Mouse (Mus musculus): ENCODE data around the gene Pygo1. TPM values are rescaled to one million over a fixed set of nuclear protein-coding genes. Genes with fewer than 3 reads are reported as not detected.

Gene Pygo1
- polyA plus RNA-seq, 1 experiment from 2014 or later, result 11.5 TPM

DNA sequence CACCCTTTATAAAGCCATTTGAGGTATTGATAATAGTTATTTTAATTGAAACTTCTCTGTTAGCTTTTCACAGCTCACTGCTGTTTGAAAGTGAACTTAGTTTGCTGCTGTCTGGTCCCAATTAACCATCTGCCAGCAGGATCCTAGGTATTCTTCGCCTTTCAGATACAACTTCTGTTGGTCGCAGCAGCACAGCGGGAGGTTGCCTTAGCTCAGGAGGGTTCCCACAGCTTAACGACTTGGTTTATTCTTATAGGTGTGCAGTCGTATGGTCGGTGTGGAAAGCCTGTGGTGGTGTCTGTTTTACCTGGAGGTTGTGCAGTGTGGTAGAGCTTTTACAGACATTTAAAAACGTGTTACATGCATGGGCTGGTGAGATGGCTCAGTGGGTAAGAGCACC lies 71.4 kb downstream of the Pygo1 start:
- WGBS, result 41% methylated on average over 7 of the region's 7 CpGs
- no peak overlapping the region for H3K9ac ChIP-seq (replicated peaks)
- no peaks in the 10 kb centered on the region for H3K9me3 ChIP-seq

DNA sequence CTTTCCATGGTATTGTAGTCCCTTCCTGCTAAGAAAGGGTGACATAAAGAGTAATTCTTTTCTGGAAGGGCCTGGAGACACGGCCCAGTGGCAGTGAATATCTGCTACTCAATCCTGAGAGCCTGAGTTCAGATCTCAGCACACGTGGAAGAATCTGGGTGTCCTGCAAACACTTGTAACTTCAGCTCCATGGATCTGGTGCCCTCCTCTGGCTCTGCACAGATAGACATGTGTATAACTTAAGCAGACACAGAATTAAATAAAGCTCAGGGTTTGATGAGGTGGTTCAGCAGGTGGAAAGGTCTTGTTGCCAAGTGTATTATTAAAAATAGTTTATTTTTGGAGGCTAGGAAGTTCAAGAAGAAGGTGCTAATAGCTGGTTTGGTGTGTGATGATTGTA lies 75.0 kb downstream of the Pygo1 start:
- ATAC-seq (ENCODE audit: insufficient number of reproducible peaks, insufficient read depth, low FRiP score, low TSS enrichment, low read depth), result no peak
- H3K4me1 ChIP-seq (replicated peaks), result no peaks in the 10 kb centered on the region
- no peak overlapping the region for H3K4me2 ChIP-seq
- no peak overlapping the region for H3K4me3 ChIP-seq (replicated peaks)
- H3K9ac ChIP-seq (replicated peaks), result no peak overlapping the region
- no peaks in the 10 kb centered on the region for H3K27me3 ChIP-seq
- 78% methylated on average over 2 of the region's 2 CpGs for WGBS
- no peak overlapping the region for H3K27ac ChIP-seq
- H3K36me3 ChIP-seq, result peaks cover under 1% of the 10 kb centered on the region; the same call in 1 of the 2 replicates
- no peaks in the 10 kb centered on the region for H3K9me3 ChIP-seq

More for the DNA sequence above, 71.4 kb downstream of the Pygo1 start:
- H3K4me3 ChIP-seq (replicated peaks), result no peak overlapping the region
- no peaks in the 10 kb centered on the region for H3K27me3 ChIP-seq
- H3K4me2 ChIP-seq, result no peak overlapping the region
- H3K4me1 ChIP-seq (replicated peaks), result no peaks in the 10 kb centered on the region
- ATAC-seq (ENCODE audit: insufficient number of reproducible peaks, insufficient read depth, low FRiP score, low TSS enrichment, low read depth), result no peak
- H3K36me3 ChIP-seq, result no peaks in the 10 kb centered on the region
- H3K27ac ChIP-seq, result no peak overlapping the region

DNA sequence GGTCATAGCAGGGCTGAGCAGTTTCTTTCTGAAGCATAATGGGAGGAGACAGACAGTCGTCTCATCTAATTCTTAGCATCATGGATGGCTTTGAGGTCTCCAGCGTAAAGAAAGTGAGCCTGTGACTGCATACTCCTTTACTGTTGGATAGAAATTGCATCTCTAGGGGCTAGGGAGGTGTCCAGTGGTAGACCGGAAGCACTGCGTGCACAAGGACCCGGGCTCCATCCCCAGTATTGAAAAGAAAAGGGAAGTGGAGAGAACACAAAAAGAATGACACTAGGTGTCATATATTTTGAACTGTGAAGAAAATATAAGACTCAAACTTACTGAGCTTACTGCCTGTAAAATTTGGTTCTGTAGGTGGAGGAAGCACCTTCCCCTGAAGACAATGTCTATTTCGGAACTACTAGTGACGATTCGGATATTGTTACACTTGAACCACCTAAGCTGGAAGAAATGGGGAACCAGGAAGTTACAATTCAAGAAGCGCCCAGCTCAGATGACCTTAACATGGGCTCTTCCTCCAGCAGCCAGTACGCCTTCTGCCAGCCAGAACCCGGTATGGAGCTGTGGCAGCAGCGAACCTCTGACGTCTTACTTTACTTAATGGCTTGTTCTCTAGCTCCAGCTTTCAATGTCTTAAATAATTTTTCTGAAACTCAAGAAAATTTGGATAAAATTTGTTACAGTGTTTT lies 76.0 kb downstream of the Pygo1 start:
- Histone ChIP-seq H3K9ac (replicated peaks) (no peak overlapping the region), H3K36me3 (peaks cover 5% of the 10 kb centered on the region; the same call in 1 of the 2 replicates), H3K27ac (no peak overlapping the region), H3K4me3 (replicated peaks) (no peak overlapping the region), H3K4me2 (no peak overlapping the region), H3K4me1 (replicated peaks) (no peaks in the 10 kb centered on the region), H3K9me3 (no peaks in the 10 kb centered on the region), H3K27me3 (no peaks in the 10 kb centered on the region)
- WGBS, result 87% methylated on average over 13 of the region's 13 CpGs
- ATAC-seq (ENCODE audit: insufficient number of reproducible peaks, insufficient read depth, low FRiP score, low TSS enrichment, low read depth), result no peak

Other genes starting within 250 kb of the Pygo1 start
- gene Prtg, start 118.8 kb upstream of the Pygo1 start, polyA plus RNA-seq (2016; fragmentation: Nextera tagmentation; extraction: Ambion mirVana), result 0.91 and 0.95 TPM in 2 replicates
- 1.2 and 1.6 TPM in 2 replicates for gene Dyx1c1, start 33.1 kb downstream of the Pygo1 start, polyA plus RNA-seq (2016; fragmentation: Nextera tagmentation; extraction: Ambion mirVana)
- not detected in 2 replicates for gene Gm44503, start 33.2 kb downstream of the Pygo1 start, polyA plus RNA-seq (2016; fragmentation: Nextera tagmentation; extraction: Ambion mirVana)
- 12.6 and 13.2 TPM in 2 replicates for gene Ccpg1os, start 59.7 kb downstream of the Pygo1 start, polyA plus RNA-seq (2016; fragmentation: Nextera tagmentation; extraction: Ambion mirVana)
- gene Ccpg1, start 59.8 kb downstream of the Pygo1 start, polyA plus RNA-seq (2016; fragmentation: Nextera tagmentation; extraction: Ambion mirVana), result 13.9 and 14.6 TPM in 2 replicates
- gene Pigb, start 114.7 kb downstream of the Pygo1 start, polyA plus RNA-seq (2016; fragmentation: Nextera tagmentation; extraction: Ambion mirVana), result 12.6 and 13.4 TPM in 2 replicates
- gene Rab27a, start 119.2 kb downstream of the Pygo1 start, polyA plus RNA-seq (2016; fragmentation: Nextera tagmentation; extraction: Ambion mirVana), result 6.8 and 8.0 TPM in 2 replicates
- not detected in 2 replicates for gene Khdc3, start 176.2 kb downstream of the Pygo1 start, polyA plus RNA-seq (2016; fragmentation: Nextera tagmentation; extraction: Ambion mirVana)
- gene Gm20509, start 176.8 kb downstream of the Pygo1 start, polyA plus RNA-seq (2016; fragmentation: Nextera tagmentation; extraction: Ambion mirVana), result not detected in 2 replicates
- gene Rsl24d1, start 187.8 kb downstream of the Pygo1 start, polyA plus RNA-seq (2016; fragmentation: Nextera tagmentation; extraction: Ambion mirVana), result 143 and 145 TPM in 2 replicates

Data from limb, embryonic 12.5 days (tissue).